Mouse (Mus musculus) brain, embryonic 14.5 days (tissue): ENCODE data around the gene Cryba4.

ENCODE experiments used
- CTCF ChIP-seq: fragments of 200-500 bp; IDR thresholded peaks from 2 replicates; pipeline ENCODE4 v1.5.1; 2012; ENCODE audit warnings: inconsistent platforms, mild to moderate bottlenecking, moderate library complexity, borderline replicate concordance; ENCODE audit not compliant: insufficient read depth, insufficient read length; ENCODE audit errors: extremely low read depth
- POLR2A ChIP-seq: fragments of 200-500 bp; IDR thresholded peaks from 2 replicates; pipeline ENCODE4 v1.6.1; 2012; ENCODE audit warnings: mild to moderate bottlenecking, inconsistent platforms, borderline replicate concordance; ENCODE audit not compliant: poor library complexity, insufficient read depth, insufficient read length, severe bottlenecking; ENCODE audit errors: extremely low read depth

DNA sequence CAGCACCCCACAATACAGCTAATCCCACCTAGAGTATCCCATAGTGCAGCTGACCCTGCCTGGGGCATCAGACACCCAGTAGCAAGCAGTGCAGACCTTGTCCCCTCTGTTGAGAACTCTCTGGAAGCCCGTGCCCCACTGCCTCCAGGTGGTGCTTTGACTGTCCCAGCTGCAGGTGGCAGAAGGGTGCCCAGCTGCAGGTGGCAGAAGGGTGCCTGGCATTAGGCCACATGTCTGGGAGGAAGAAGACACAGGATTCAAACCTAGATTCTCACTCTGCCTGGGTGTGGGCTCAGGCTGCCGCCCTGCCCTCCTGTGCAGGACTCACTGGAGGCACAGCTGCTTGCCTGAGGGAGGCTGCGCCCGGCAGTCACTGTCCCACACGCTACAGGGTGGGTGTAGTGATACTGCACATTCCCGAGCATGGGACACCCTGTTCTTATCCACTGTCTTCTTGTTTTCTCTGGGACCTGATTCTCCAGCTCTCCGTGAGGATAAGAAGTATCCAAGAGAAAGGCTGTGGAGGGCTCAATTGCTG, 33.3 kb upstream of the Cryba4 start:
- TF ChIP-seq CTCF (no peak), POLR2A (no peak)
